Mouse (Mus musculus): Measurements from ENCODE around the gene Btnl2.

Gene Btnl2

GRCm38 (mm10) chr17:34398711-34399393, 44.2 kb downstream of the Btnl2 start, which contains the start of gene BC051142:
BC051142 (plus strand) TSS chr17:34398820.
- DNase-seq (ENCODE audit: low read depth) = peak; percentile 54

GRCm38 (mm10) chr17:34399394-34399715, 44.7 kb downstream of the Btnl2 start:
- no peak for DNase-seq (ENCODE audit: low read depth)

GRCm38 (mm10) chr17:34411117-34411516, 56.5 kb downstream of the Btnl2 start:
- peak; percentile 43 for DNase-seq (ENCODE audit: low read depth)
